Mouse (Mus musculus): Measurements from ENCODE around the gene Ppp1r16b. TPM values are rescaled to one million over a fixed set of nuclear protein-coding genes. Genes with fewer than 3 reads are reported as not detected.
"Not testable (repeated sequence)": the region's sequence is repeated elsewhere in the genome, so short reads cannot be mapped to it uniquely, and the experiment has no call there.

The Ppp1r16b gene
- polyA plus RNA-seq, 1 experiment from 2014 or later, result 28.1 TPM

DNA sequence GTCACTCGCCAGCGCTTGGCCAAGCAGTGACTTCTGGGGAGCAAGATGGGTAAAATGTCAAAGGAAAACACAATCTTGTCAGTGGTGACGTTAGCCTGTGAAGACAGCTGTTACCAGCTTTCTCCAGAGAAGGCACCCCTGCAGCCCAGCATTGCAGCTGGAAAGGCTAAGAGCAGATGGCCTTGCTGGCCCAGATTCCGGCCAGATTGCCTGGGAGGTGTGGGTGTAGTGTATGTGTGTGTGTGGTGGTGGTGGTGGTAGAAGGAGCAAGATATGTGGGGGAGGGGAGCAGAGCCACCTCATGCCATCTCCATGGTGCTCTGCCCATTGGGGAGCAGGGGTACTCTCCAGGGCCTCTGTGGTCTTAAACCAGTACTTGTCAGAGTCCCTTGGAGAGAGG is 67.9 kb downstream of the Ppp1r16b start:
- no peak overlapping the region for H3K9ac ChIP-seq (replicated peaks; ENCODE audit: low read depth, low read length)
- no peak for ATAC-seq (ENCODE audit: low read depth)
- H3K36me3 ChIP-seq (ENCODE audit: control insufficient read depth, insufficient read depth, low read length), result no peaks in the 10 kb centered on the region
- H3K4me2 ChIP-seq (ENCODE audit: low read depth, low read length), result no peak overlapping the region
- no peaks in the 10 kb centered on the region for H3K27me3 ChIP-seq (ENCODE audit: control insufficient read depth, insufficient read depth, low read length)
- H3K4me3 ChIP-seq (ENCODE audit: low read depth, low read length), result no peak overlapping the region
- H3K27ac ChIP-seq (ENCODE audit: low read depth, low read length), result no peak overlapping the region
- 75% methylated on average over 4 of the region's 4 CpGs for WGBS
- no peaks in the 10 kb centered on the region for H3K9me3 ChIP-seq (ENCODE audit: control insufficient read depth, low read length)
- H3K4me1 ChIP-seq (ENCODE audit: control insufficient read depth, insufficient read depth, low read length), result no peaks in the 10 kb centered on the region

DNA sequence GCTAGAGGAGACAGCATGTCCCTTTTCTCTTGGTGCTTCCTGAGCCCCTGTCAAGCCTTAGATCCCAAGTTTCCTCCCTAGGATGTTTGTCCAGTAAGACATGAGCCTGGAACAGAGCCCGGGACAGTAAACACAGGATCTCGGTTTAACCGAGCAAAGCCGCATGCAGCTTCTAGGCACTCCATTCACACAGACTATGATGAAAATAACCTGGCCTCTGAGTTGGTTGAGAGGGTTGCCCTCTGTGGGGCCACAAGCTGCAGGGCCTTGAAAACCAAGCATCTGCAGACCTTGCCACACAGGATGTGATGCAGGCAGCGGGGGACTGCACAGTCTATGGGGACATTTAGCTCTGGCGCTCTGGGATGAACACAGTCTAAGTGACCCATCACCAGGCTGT is 68.7 kb downstream of the Ppp1r16b start:
- Histone ChIP-seq H3K27ac (ENCODE audit: low read depth, low read length) (no peak overlapping the region), H3K4me2 (ENCODE audit: low read depth, low read length) (no peak overlapping the region), H3K9me3 (ENCODE audit: control insufficient read depth, low read length) (no peaks in the 10 kb centered on the region), H3K4me1 (ENCODE audit: control insufficient read depth, insufficient read depth, low read length) (no peaks in the 10 kb centered on the region), H3K4me3 (ENCODE audit: low read depth, low read length) (no peak overlapping the region), H3K27me3 (ENCODE audit: control insufficient read depth, insufficient read depth, low read length) (no peaks in the 10 kb centered on the region), H3K36me3 (ENCODE audit: control insufficient read depth, insufficient read depth, low read length) (no peaks in the 10 kb centered on the region), H3K9ac (replicated peaks; ENCODE audit: low read depth, low read length) (no peak overlapping the region)
- WGBS, result 90% methylated on average over 6 of the region's 6 CpGs
- ATAC-seq (ENCODE audit: low read depth), result no peak

DNA sequence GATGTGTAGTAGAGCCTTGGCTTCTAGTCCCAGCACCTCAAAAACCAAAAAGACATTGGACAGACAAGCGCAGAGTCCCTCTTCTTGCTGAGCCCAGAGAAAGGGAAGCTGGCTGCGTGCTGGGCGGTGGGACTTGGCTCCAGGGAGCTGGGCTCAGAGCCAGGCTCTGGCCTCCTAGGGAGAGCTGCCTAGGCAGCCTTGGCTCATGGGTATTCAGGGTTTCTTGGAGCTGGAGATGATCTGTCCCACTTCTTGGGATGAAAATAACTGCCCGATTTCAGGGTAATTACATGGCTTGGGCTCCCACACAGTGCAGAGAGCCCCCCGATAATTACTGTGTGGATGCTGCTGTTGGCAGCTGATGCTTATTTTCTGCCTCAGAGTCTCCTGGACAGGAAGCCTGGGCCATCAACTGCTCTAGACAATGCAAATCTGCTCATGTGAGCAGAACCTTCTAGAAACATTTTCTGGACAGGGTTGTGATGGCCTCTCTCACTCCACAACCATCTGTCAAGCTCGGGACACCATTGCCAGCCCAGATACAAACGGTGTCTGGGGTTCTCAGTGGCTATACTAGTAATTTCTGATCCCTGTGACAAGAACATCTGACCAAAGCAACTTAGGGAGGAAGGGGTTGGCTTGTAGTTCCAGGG is 69.4 kb downstream of the Ppp1r16b start:
- peak; percentile 28; the same call in 1 of the 2 replicates for ATAC-seq (ENCODE audit: low read depth)
- Histone ChIP-seq H3K9me3 (ENCODE audit: control insufficient read depth, low read length) (no peaks in the 10 kb centered on the region), H3K4me1 (ENCODE audit: control insufficient read depth, insufficient read depth, low read length) (no peaks in the 10 kb centered on the region), H3K4me2 (ENCODE audit: low read depth, low read length) (no peak overlapping the region), H3K36me3 (ENCODE audit: control insufficient read depth, insufficient read depth, low read length) (no peaks in the 10 kb centered on the region), H3K27me3 (ENCODE audit: control insufficient read depth, insufficient read depth, low read length) (no peaks in the 10 kb centered on the region), H3K9ac (replicated peaks; ENCODE audit: low read depth, low read length) (no peak overlapping the region), H3K27ac (ENCODE audit: low read depth, low read length) (no peak overlapping the region), H3K4me3 (ENCODE audit: low read depth, low read length) (no peak overlapping the region)
- WGBS, result 75% methylated on average over 7 of the region's 7 CpGs

DNA sequence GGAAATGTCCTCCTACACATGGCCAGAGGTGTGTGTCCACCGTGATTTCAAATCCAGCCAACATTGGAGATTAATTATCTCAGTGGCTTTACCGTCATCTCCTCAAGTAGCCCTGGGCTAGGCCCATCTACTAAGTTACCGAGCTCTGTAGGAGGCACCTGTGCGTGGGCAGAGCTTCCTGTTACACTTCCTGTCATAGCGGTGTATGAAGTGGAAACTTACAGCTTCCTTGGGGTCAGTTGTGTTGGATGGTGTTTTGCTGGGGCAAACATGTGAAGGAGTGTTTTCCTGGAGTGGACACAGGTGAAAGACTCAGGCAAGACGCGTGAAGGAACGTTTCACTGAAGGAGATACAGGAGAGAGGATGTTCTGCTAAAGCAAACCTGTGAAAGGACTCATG is 70.1 kb downstream of the Ppp1r16b start:
- Histone ChIP-seq H3K4me1 (ENCODE audit: control insufficient read depth, insufficient read depth, low read length) (no peaks in the 10 kb centered on the region), H3K4me2 (ENCODE audit: low read depth, low read length) (no peak overlapping the region), H3K4me3 (ENCODE audit: low read depth, low read length) (no peak overlapping the region), H3K9ac (replicated peaks; ENCODE audit: low read depth, low read length) (no peak overlapping the region), H3K36me3 (ENCODE audit: control insufficient read depth, insufficient read depth, low read length) (no peaks in the 10 kb centered on the region), H3K27me3 (ENCODE audit: control insufficient read depth, insufficient read depth, low read length) (no peaks in the 10 kb centered on the region), H3K27ac (ENCODE audit: low read depth, low read length) (no peak overlapping the region), H3K9me3 (ENCODE audit: control insufficient read depth, low read length) (no peaks in the 10 kb centered on the region)
- ATAC-seq (ENCODE audit: low read depth), result no peak
- 94% methylated on average over 8 of the region's 8 CpGs for WGBS

GRCm38 (mm10) chr2:158736247-158736646 is 71.0 kb downstream of the Ppp1r16b start:
- WGBS, result 83% methylated on average over 4 of the region's 4 CpGs
- H3K4me3 ChIP-seq (ENCODE audit: low read depth, low read length); H3K9ac ChIP-seq (replicated peaks; ENCODE audit: low read depth, low read length); H3K27ac ChIP-seq (ENCODE audit: low read depth, low read length); H3K4me1 ChIP-seq (ENCODE audit: control insufficient read depth, insufficient read depth, low read length); H3K4me2 ChIP-seq (ENCODE audit: low read depth, low read length); H3K9me3 ChIP-seq (ENCODE audit: control insufficient read depth, low read length); H3K36me3 ChIP-seq (ENCODE audit: control insufficient read depth, insufficient read depth, low read length); H3K27me3 ChIP-seq (ENCODE audit: control insufficient read depth, insufficient read depth, low read length); ATAC-seq (ENCODE audit: low read depth): not testable (repeated sequence)

- Histone ChIP-seq H3K4me3 (ENCODE audit: low read depth, low read length) (no peak overlapping the region), H3K9me3 (ENCODE audit: control insufficient read depth, low read length) (no peaks in the 10 kb centered on the region), H3K4me2 (ENCODE audit: low read depth, low read length) (no peak overlapping the region), H3K27ac (ENCODE audit: low read depth, low read length) (no peak overlapping the region), H3K4me1 (ENCODE audit: control insufficient read depth, insufficient read depth, low read length) (no peaks in the 10 kb centered on the region), H3K27me3 (ENCODE audit: control insufficient read depth, insufficient read depth, low read length) (no peaks in the 10 kb centered on the region), H3K36me3 (ENCODE audit: control insufficient read depth, insufficient read depth, low read length) (no peaks in the 10 kb centered on the region), H3K9ac (replicated peaks; ENCODE audit: low read depth, low read length) (no peak overlapping the region)
- ATAC-seq (ENCODE audit: low read depth), result 0 out of 2 replicates have a peak, but pooled peaks have one; percentile 46
- WGBS, result 46% methylated on average over 11 of the region's 11 CpGs
These were observed 73.4 kb downstream of the Ppp1r16b start for GRCm38 (mm10) chr2:158738591-158738990.

DNA sequence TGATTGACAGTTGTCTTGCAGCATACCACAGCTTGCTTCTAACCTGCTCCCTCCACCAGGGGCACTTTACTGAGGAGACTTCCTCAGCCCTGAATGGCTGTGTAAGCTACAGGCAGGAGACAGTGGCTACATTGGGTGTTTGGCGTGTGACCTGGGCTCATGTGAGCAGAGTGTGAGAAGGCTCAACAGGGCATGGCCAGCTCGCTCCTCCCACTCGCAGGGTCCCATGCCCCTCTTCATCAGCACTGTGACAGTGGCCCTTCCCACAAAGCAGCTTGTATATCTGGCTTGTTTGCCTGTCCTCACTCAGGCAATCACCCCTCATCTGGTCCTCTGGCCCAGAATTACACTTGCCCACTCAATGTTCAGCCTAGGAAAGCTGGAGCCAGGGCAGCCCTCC is 73.9 kb downstream of the Ppp1r16b start:
- Histone ChIP-seq H3K4me1 (ENCODE audit: control insufficient read depth, insufficient read depth, low read length) (no peaks in the 10 kb centered on the region), H3K9ac (replicated peaks; ENCODE audit: low read depth, low read length) (no peak overlapping the region), H3K27ac (ENCODE audit: low read depth, low read length) (no peak overlapping the region), H3K36me3 (ENCODE audit: control insufficient read depth, insufficient read depth, low read length) (no peaks in the 10 kb centered on the region), H3K4me3 (ENCODE audit: low read depth, low read length) (no peak overlapping the region), H3K9me3 (ENCODE audit: control insufficient read depth, low read length) (no peaks in the 10 kb centered on the region), H3K4me2 (ENCODE audit: low read depth, low read length) (no peak overlapping the region), H3K27me3 (ENCODE audit: control insufficient read depth, insufficient read depth, low read length) (no peaks in the 10 kb centered on the region)
- no peak for ATAC-seq (ENCODE audit: low read depth)
- 91% methylated on average over 3 of the region's 3 CpGs for WGBS

- no peak for ATAC-seq (ENCODE audit: low read depth)
- H3K27ac ChIP-seq (ENCODE audit: low read depth, low read length), result no peak overlapping the region
- no peak overlapping the region for H3K4me3 ChIP-seq (ENCODE audit: low read depth, low read length)
- H3K4me2 ChIP-seq (ENCODE audit: low read depth, low read length), result no peak overlapping the region
- no peaks in the 10 kb centered on the region for H3K9me3 ChIP-seq (ENCODE audit: control insufficient read depth, low read length)
- 38% methylated on average over 9 of the region's 9 CpGs for WGBS
- no peaks in the 10 kb centered on the region for H3K27me3 ChIP-seq (ENCODE audit: control insufficient read depth, insufficient read depth, low read length)
- no peaks in the 10 kb centered on the region for H3K36me3 ChIP-seq (ENCODE audit: control insufficient read depth, insufficient read depth, low read length)
- no peak overlapping the region for H3K9ac ChIP-seq (replicated peaks; ENCODE audit: low read depth, low read length)
- H3K4me1 ChIP-seq (ENCODE audit: control insufficient read depth, insufficient read depth, low read length), result no peaks in the 10 kb centered on the region
These were observed 75.9 kb downstream of the Ppp1r16b start for GRCm38 (mm10) chr2:158741011-158741501.

- no peak overlapping the region for H3K4me3 ChIP-seq (ENCODE audit: low read depth, low read length)
- H3K4me1 ChIP-seq (ENCODE audit: control insufficient read depth, insufficient read depth, low read length), result no peaks in the 10 kb centered on the region
- H3K27ac ChIP-seq (ENCODE audit: low read depth, low read length), result no peak overlapping the region
- no peak overlapping the region for H3K9ac ChIP-seq (replicated peaks; ENCODE audit: low read depth, low read length)
- H3K27me3 ChIP-seq (ENCODE audit: control insufficient read depth, insufficient read depth, low read length), result no peaks in the 10 kb centered on the region
- H3K36me3 ChIP-seq (ENCODE audit: control insufficient read depth, insufficient read depth, low read length), result no peaks in the 10 kb centered on the region
- H3K4me2 ChIP-seq (ENCODE audit: low read depth, low read length), result no peak overlapping the region
- WGBS, result 73% methylated on average over 5 of the region's 5 CpGs
- H3K9me3 ChIP-seq (ENCODE audit: control insufficient read depth, low read length), result no peaks in the 10 kb centered on the region
- ATAC-seq (ENCODE audit: low read depth), result no peak
These were observed 77.2 kb downstream of the Ppp1r16b start for GRCm38 (mm10) chr2:158742431-158742830.

Measured in neural tube, embryonic 14.5 days (tissue).